Mouse (Mus musculus): ENCODE data around the gene Bcam.

The Bcam gene

GRCm38 (mm10) chr7:19734178-19734666 lies 36.6 kb downstream of the Bcam start:
- in situ Hi-C loops (cut with MseI, MboI), result loop anchor here in 1 of 2 experiments (10.0 kb wide), 1 partner anchor 51 kb away; no protein-coding TSS in a partner anchor

GRCm38 (mm10) chr7:19726541-19726940 lies 44.3 kb downstream of the Bcam start:
- in situ Hi-C loops (cut with MseI, MboI), result no loop called here

- in situ Hi-C loops (cut with MseI, MboI), result no loop called here
Observed at GRCm38 (mm10) chr7:19724167-19724566, 46.6 kb downstream of the Bcam start.

- in situ Hi-C loops (cut with MseI, MboI), result no loop called here
Observed at GRCm38 (mm10) chr7:19722754-19723195, 48.0 kb downstream of the Bcam start.

- in situ Hi-C loops (cut with MseI, MboI), result no loop called here
Observed at GRCm38 (mm10) chr7:19719200-19719599, 51.6 kb downstream of the Bcam start.

- in situ Hi-C loops (cut with MseI, MboI), result no loop called here
Observed at GRCm38 (mm10) chr7:19718297-19718952, 52.4 kb downstream of the Bcam start.

- in situ Hi-C loops (cut with MseI, MboI), result no loop called here
Observed at GRCm38 (mm10) chr7:19717346-19717745, 53.5 kb downstream of the Bcam start.

- in situ Hi-C loops (cut with MseI, MboI), result no loop called here
Observed at GRCm38 (mm10) chr7:19716822-19717221, 54.0 kb downstream of the Bcam start.

- in situ Hi-C loops (cut with MseI, MboI), result no loop called here
Observed at GRCm38 (mm10) chr7:19716055-19716682, 54.6 kb downstream of the Bcam start.

- in situ Hi-C loops (cut with MseI, MboI), result no loop called here
Observed at GRCm38 (mm10) chr7:19715239-19716054, 55.4 kb downstream of the Bcam start, which contains the start of gene Tomm40. Gene Tomm40 (minus strand): TSS chr7:19715438.

- in situ Hi-C loops (cut with MseI, MboI), result no loop called here
Observed at GRCm38 (mm10) chr7:19714836-19715235, 56.0 kb downstream of the Bcam start.

GRCm38 (mm10) chr7:19713598-19713997 lies 57.2 kb downstream of the Bcam start:
- in situ Hi-C loops (cut with MseI, MboI), result no loop called here

- in situ Hi-C loops (cut with MseI, MboI), result no loop called here
Observed at GRCm38 (mm10) chr7:19713196-19713595, 57.6 kb downstream of the Bcam start.

- in situ Hi-C loops (cut with MseI, MboI), result no loop called here
Observed at GRCm38 (mm10) chr7:19712414-19712813, 58.4 kb downstream of the Bcam start.

GRCm38 (mm10) chr7:19710650-19711049 lies 60.2 kb downstream of the Bcam start:
- in situ Hi-C loops (cut with MseI, MboI), result no loop called here

Data from mouse trophoblast stem cell (cell line).